Mouse (Mus musculus) myocyte (in vitro differentiated cells): ENCODE measurements around the gene Zmynd19.

ENCODE experiments used
- CEBPB ChIP-seq: IDR thresholded peaks from 2 replicates; pipeline ENCODE4 v1.6.1; 2011; ENCODE audit warnings: mild to moderate bottlenecking, moderate library complexity; ENCODE audit not compliant: poor library complexity, insufficient read depth, severe bottlenecking
- E2F4 ChIP-seq: IDR thresholded peaks from one replicate; pipeline ENCODE4 v1.6.1; 2011; ENCODE audit warnings: mild to moderate bottlenecking, control low read depth, moderate library complexity; ENCODE audit not compliant: insufficient read depth
- MAX ChIP-seq: IDR thresholded peaks from one replicate; pipeline ENCODE4 v1.6.1; 2011; ENCODE audit warnings: low read depth, mild to moderate bottlenecking, control low read depth
- MYOD1 ChIP-seq, 3 experiments: IDR thresholded peaks; one replicate each; pipeline ENCODE4 v1.6.1; 2011; ENCODE audit warnings: control low read depth in 2 of 3, low read depth in 2 of 3, mild to moderate bottlenecking in 2 of 3, moderate library complexity in 1 of 3; ENCODE audit not compliant: insufficient read length in 2 of 3, control insufficient read depth in 1 of 3
- MYOG ChIP-seq, 3 experiments: IDR thresholded peaks; one replicate each; pipeline ENCODE4 v1.6.1; 2011; ENCODE audit warnings: control low read depth in 2 of 3, low read depth in 2 of 3, mild to moderate bottlenecking in 2 of 3; ENCODE audit not compliant: insufficient read length in 2 of 3, control insufficient read depth in 1 of 3, insufficient read depth in 1 of 3
- POLR2A ChIP-seq: IDR thresholded peaks from one replicate; pipeline ENCODE4 v1.6.1; 2011; ENCODE audit warnings: low read depth, mild to moderate bottlenecking, control low read depth, moderate library complexity; ENCODE audit not compliant: insufficient read length
- POLR2AphosphoS2 ChIP-seq: IDR thresholded peaks from one replicate; pipeline ENCODE4 v1.6.1; 2011; ENCODE audit warnings: low read depth, control low read depth; ENCODE audit not compliant: insufficient read length
- REST ChIP-seq: IDR thresholded peaks from one replicate; pipeline ENCODE4 v1.6.1; 2011; ENCODE audit warnings: mild to moderate bottlenecking, control low read depth, moderate library complexity; ENCODE audit not compliant: insufficient read depth, insufficient read length
- SRF ChIP-seq: IDR thresholded peaks from one replicate; pipeline ENCODE4 v1.6.1; 2011; ENCODE audit warnings: low read depth; ENCODE audit not compliant: control insufficient read depth, insufficient read length
- TCF3 ChIP-seq: IDR thresholded peaks from one replicate; pipeline ENCODE4 v1.6.1; 2011; ENCODE audit warnings: low read depth, control low read depth; ENCODE audit not compliant: insufficient read length
- USF1 ChIP-seq: IDR thresholded peaks from one replicate; pipeline ENCODE4 v1.6.1; 2011; ENCODE audit warnings: low read depth, mild to moderate bottlenecking, control low read depth, moderate library complexity

GRCm38 (mm10) chr2:24976960-24977359, 27.4 kb downstream of the Zmynd19 start:
- no peak for TF ChIP-seq MAX
- TF ChIP-seq POLR2A = no peak
- no peak for TF ChIP-seq POLR2AphosphoS2
- no peak for TF ChIP-seq CEBPB
- TF ChIP-seq USF1 = no peak
- TF ChIP-seq MYOG (IDR thresholded peaks at IDR 0.05; ENCODE audit: control insufficient read depth in 1 of 3, insufficient read depth in 1 of 3, insufficient read length in 2 of 3, low read depth in 2 of 3) = no peak
- TF ChIP-seq REST = no peak
- no peak for TF ChIP-seq MYOD1 (IDR thresholded peaks at IDR 0.05; ENCODE audit: control insufficient read depth in 1 of 3, insufficient read length in 2 of 3, low read depth in 2 of 3)
- TF ChIP-seq TCF3 = no peak
- no peak for TF ChIP-seq E2F4
- no peak for TF ChIP-seq SRF
